Mouse (Mus musculus): ENCODE results near the gene Fmod.

GRCm38 (mm10) chr1:134024293-134024971 lies 12.6 kb upstream of the Fmod start:
- no peak for TF ChIP-seq CTCF (IDR thresholded peaks at IDR 0.05; ENCODE audit: insufficient read depth, low read depth, low read length)
- TF ChIP-seq POLR2A (IDR thresholded peaks at IDR 0.05; ENCODE audit: insufficient read depth, low read depth, low read length) = no peak

Measured in olfactory bulb, adult 2 months (tissue).